Mouse (Mus musculus) limb, embryonic 11.5 days (tissue): ENCODE data around the gene Ptpn6. TPM values are rescaled to one million over a fixed set of nuclear protein-coding genes. Genes with fewer than 3 reads are reported as not detected.
A peak's percentile ranks its signal among the peaks of the same experiment; 100 is the strongest.

ENCODE experiments used
- ATAC-seq: fragments of 200-750 bp; cut with Nextera tagmentation; 2 replicates; pipeline ENCODE4 v1.8.0; 2017; ENCODE audit warnings: low read depth; ENCODE audit not compliant: insufficient number of reproducible peaks, low FRiP score, low TSS enrichment
- DNase-seq: peaks from one replicate; pipeline ENCODE4 v3.0.0-alpha.2; 2015; ENCODE audit warnings: low spot score
- H3K27ac ChIP-seq: fragments of 300-500 bp; sonication (generic); replicated peaks from 2 replicates; pipeline ENCODE4 v1.5.1; 2014; ENCODE audit warnings: low read depth, mild to moderate bottlenecking, low read length
- H3K27me3 ChIP-seq: fragments of 300-500 bp; sonication (generic); 2 replicates; pipeline ENCODE4 v1.6.1; 2014; ENCODE audit warnings: mild to moderate bottlenecking, low read length, mixed read lengths; ENCODE audit not compliant: control insufficient read depth, insufficient read depth
- H3K36me3 ChIP-seq: fragments of 300-500 bp; sonication (generic); 2 replicates; pipeline ENCODE4 v1.6.1; 2014; ENCODE audit warnings: mild to moderate bottlenecking, low read length, moderate library complexity, mixed read lengths; ENCODE audit not compliant: control insufficient read depth, insufficient read depth
- H3K4me1 ChIP-seq: fragments of 300-500 bp; sonication (generic); 2 replicates; pipeline ENCODE4 v1.6.1; 2014; ENCODE audit warnings: low read length, mixed read lengths; ENCODE audit not compliant: control insufficient read depth, insufficient read depth
- H3K4me2 ChIP-seq: fragments of 300-500 bp; sonication (generic); 2 replicates; pipeline ENCODE4 v1.6.1; 2014; ENCODE audit warnings: low read depth, mild to moderate bottlenecking, moderate library complexity; ENCODE audit not compliant: severe bottlenecking
- H3K4me3 ChIP-seq: fragments of 300-500 bp; sonication (generic); 2 replicates; pipeline ENCODE4 v1.5.1; 2014; ENCODE audit warnings: low read depth, low read length
- H3K9ac ChIP-seq: fragments of 300-500 bp; sonication (generic); 2 replicates; pipeline ENCODE4 v1.6.1; 2014; ENCODE audit warnings: mild to moderate bottlenecking, low read length
- H3K9me3 ChIP-seq: fragments of 300-500 bp; sonication (generic); 2 replicates; pipeline ENCODE4 v1.6.1; 2016; ENCODE audit warnings: low read length; ENCODE audit not compliant: control insufficient read depth
- WGBS: fragments of 180-500 bp; shearing (Covaris S2); extraction: QIAGEN DNeasy Blood & Tissue Kit; methylation state at CpG from one replicate; pipeline ENCODE4 v1.1.7; 2014; 5-methylcytosine and 5-hydroxymethylcytosine counted together
- polyA plus RNA-seq: library from polyadenylated mRNA; unstranded; fragments of >200 nt; fragmentation: Nextera tagmentation; extraction: Ambion mirVana; gene quantifications from 2 replicates; pipeline ENCODE4 v1.2.1, GENCODE M21; 2014

Ptpn6 gene
- polyA plus RNA-seq, 1 experiment from 2014 or later = 7.8 TPM

DNA sequence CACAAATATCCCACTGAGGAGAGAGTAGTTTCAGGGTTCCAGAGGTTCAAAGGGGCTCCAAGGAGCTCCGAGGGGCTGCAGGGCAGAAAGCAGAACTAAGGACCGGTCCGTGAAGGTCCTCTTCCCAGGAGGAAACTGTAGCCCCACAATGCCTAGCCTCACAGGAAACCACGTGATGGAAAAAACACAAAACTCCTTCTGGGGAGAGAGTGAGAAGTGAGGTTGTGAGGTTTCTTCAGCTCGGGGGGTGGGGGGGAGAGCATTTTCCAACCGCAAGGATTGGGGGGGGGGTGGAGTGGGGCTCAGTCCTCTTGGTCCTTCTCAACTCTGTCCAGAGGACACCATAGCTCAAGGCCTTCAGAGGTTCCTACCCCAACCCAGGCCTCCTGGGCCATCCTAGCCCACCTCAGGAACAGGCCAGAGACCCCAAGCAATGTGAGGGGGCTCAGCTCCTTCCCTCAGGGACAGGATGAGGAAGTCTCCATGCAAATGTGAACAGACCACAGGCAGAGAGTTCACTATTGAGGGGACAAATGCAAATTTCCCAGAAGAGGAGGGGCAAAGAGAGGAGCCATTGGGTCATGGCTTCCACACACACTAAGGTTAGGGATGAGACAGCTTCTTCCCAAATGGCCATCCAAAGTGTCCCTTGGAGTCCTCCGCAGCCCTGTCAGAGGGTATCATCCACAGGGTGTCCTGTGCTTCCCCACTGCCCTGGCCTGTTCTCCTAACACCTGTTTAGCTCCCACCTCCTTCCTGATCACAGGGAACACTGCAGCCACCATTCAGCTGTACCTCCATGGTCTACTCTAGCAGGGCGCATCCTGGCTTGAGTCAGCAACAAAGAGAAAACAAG lies 8.4 kb downstream of the Ptpn6 start:
- Histone ChIP-seq H3K27ac (no peak overlapping the region), H3K36me3 (no peaks in the 10 kb centered on the region), H3K27me3 (no peaks in the 10 kb centered on the region), H3K4me1 (peaks cover 9% of the 10 kb centered on the region), H3K9ac (no peak overlapping the region), H3K4me2 (no peak overlapping the region), H3K9me3 (no peaks in the 10 kb centered on the region), H3K4me3 (no peak overlapping the region)
- WGBS = 86% methylated on average over 8 of the region's 8 CpGs
- no peak for ATAC-seq
- no peak for DNase-seq

DNA sequence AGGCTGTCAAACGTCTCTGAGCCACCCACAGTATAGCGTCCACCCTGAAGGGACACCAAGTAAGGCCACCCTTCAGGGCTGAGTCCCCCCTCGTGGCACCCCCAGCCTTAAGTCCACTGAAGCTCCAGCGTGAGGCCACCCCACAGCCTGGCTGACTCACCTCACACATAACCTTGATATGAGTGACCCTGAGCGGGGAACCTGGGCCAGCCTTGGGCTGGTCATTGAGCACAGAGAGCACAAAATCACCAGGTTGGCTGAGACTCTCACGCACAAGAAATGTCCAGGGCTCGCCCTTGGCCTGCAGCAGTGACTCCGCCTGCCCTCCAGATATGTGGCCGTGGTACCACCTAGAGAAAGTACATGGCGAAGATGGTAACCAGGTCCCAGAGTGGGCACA lies 9.9 kb downstream of the Ptpn6 start:
- no peak for ATAC-seq
- WGBS = 88% methylated on average over 10 of the region's 10 CpGs

DNA sequence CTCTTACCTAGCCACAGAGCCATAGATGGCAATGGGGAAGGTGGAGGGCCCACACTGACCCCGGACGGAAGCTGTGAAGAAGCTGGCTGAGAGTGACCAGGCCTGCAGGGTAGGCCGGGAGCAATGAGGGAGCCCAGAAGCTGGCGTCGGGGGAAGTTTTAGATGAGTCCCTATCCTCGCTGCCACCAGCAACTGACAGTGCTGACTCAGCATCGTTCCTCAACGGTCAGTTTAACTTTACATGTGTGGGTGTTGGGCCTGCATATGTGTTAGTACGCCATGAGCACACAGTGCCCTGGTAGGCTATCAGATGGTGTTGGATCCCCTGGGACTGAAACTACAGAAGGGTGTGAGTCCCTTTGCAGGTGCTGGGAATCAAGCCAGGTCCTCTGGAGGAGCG lies 14.0 kb downstream of the Ptpn6 start:
- DNase-seq = no peak
- no peak for ATAC-seq
- Histone ChIP-seq H3K9ac (no peak overlapping the region), H3K4me1 (no peaks in the 10 kb centered on the region), H3K4me3 (no peak overlapping the region), H3K4me2 (no peak overlapping the region), H3K27ac (no peak overlapping the region), H3K9me3 (no peaks in the 10 kb centered on the region), H3K36me3 (no peaks in the 10 kb centered on the region), H3K27me3 (no peaks in the 10 kb centered on the region)
- WGBS = 90% methylated on average over 10 of the region's 10 CpGs

More for the DNA sequence above, 9.9 kb downstream of the Ptpn6 start:
- H3K4me2 ChIP-seq = no peak overlapping the region
- no peak overlapping the region for H3K27ac ChIP-seq
- no peak overlapping the region for H3K9ac ChIP-seq
- no peak for DNase-seq
- no peak overlapping the region for H3K4me3 ChIP-seq
- peaks cover 9% of the 10 kb centered on the region for H3K4me1 ChIP-seq
- no peaks in the 10 kb centered on the region for H3K9me3 ChIP-seq
- no peaks in the 10 kb centered on the region for H3K36me3 ChIP-seq
- no peaks in the 10 kb centered on the region for H3K27me3 ChIP-seq

DNA sequence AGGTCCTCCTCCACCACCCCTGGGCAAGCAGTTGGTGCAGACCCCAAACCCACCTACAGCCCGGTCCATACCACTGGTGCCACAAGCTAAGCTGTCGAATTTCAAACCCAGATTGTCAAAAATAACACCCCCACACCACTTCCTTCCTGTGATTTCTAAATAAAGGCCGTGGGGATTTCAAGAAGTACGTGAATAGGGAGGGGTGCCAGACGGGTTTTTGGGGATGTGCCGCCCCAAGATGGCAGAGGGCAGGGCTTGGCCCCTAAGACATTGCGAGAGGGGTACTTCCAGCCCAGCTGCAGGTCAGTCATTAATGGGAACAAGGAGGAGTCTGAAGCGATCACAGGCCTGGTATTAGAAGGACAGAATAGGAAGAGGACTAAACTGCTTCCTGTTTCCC lies 15.0 kb downstream of the Ptpn6 start:
- Histone ChIP-seq H3K27ac (no peak overlapping the region), H3K36me3 (no peaks in the 10 kb centered on the region), H3K27me3 (no peaks in the 10 kb centered on the region), H3K4me2 (no peak overlapping the region), H3K4me1 (no peaks in the 10 kb centered on the region), H3K9ac (no peak overlapping the region), H3K9me3 (no peaks in the 10 kb centered on the region), H3K4me3 (no peak overlapping the region)
- WGBS = 78% methylated on average over 8 of the region's 8 CpGs
- ATAC-seq (no peak), DNase-seq (no peak)

DNA sequence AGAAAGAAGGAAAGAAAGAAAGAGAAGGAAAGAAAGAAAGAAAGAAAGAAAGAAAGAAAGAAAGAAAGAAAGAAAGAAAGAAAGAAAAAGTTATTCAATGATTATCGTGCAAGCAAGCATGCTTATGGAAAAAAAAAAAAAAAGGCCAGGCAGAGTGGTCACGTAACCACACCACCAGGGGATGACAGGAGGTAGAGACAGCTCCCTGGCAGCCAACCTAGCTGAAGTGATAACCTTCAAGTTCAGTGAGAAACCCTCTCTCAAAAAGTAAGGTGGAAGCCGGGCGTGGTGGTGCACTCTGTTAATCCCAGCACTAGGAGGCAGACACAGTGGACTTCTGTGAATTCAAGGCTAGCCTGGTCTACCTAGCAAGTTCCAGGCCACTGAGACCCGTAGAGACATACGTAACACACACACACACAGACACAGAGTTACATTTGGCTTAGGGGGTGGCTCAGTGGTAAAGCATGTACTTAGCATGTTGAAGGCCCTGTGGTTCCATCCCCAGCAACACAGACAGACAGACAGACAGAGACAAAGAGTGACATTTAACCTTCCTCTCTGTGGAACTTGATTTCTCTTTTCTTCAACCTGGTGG lies 15.5 kb downstream of the Ptpn6 start:
- no peak overlapping the region for H3K9ac ChIP-seq
- H3K27ac ChIP-seq = no peak overlapping the region
- no peak overlapping the region for H3K4me3 ChIP-seq
- ATAC-seq (no peak), DNase-seq (no peak)
- no peaks in the 10 kb centered on the region for H3K9me3 ChIP-seq
- 92% methylated on average over 6 of the region's 6 CpGs for WGBS
- no peak overlapping the region for H3K4me2 ChIP-seq
- H3K4me1 ChIP-seq = no peaks in the 10 kb centered on the region
- H3K36me3 ChIP-seq = no peaks in the 10 kb centered on the region; the same call in 1 of the 2 replicates
- H3K27me3 ChIP-seq = no peaks in the 10 kb centered on the region

DNA sequence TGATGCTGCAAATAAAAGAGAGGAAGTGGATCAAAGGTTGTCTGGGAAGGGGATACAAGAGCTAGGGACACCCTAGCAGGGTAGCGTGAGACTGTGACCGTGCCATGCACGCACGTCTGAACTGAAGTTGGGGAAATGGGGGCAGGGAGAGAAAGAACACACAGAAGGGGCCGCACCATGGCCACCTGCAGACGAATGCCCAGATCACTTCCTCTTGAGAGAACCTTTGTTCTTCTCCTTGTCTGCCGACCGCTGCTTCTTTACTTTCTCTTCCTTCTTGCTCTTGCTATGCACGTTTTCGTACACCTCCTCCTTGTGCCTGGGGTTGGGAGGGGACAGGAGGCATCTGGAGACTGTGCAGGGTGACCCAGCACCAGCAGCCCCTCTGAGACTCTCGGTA lies 17.6 kb downstream of the Ptpn6 start:
- DNase-seq = no peak
- Histone ChIP-seq H3K27me3 (no peaks in the 10 kb centered on the region), H3K9ac (no peak overlapping the region), H3K36me3 (peaks cover 12% of the 10 kb centered on the region), H3K9me3 (no peaks in the 10 kb centered on the region), H3K4me1 (no peaks in the 10 kb centered on the region), H3K4me3 (no peak overlapping the region), H3K27ac (no peak overlapping the region), H3K4me2 (no peak overlapping the region)
- ATAC-seq = no peak
- 79% methylated on average over 11 of the region's 11 CpGs for WGBS

DNA sequence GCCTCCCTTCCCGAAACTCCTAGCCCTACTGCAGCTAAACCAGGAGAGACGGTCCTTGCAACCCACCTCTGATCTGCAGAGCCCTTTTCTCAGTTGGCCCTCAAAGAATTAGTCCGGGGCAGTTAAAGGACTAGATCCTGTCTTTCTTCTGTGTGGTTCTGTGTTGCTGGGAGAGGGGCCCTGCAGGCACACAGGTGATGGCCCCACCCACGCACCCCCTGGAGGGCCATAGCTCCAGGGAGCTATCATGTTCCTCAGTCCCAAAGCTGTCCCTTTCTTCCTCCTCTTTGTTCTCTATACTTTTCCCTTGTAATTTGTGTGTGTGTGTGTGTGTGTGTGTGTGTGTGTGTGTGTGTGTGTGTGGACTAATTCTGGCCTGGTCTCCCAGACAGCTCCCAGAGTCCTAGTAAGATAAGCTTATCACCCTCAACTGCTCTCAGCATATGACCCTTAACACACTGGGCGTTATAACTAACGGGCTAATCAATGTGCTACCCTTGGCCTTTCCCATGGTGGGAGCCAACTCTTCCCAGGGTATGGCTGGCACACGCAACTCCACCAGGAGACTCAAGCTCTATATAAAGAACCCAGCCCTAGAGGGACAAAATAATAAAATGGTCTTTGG lies 19.0 kb downstream of the Ptpn6 start:
- Histone ChIP-seq H3K4me3 (no peak overlapping the region), H3K4me1 (no peaks in the 10 kb centered on the region), H3K27ac (0 out of 2 replicates have a peak overlapping the region, but pooled peaks have one; percentile 42), H3K36me3 (peaks cover 23% of the 10 kb centered on the region), H3K9ac (peak overlapping the region; percentile 13; the same call in 1 of the 2 replicates), H3K9me3 (no peaks in the 10 kb centered on the region), H3K27me3 (no peaks in the 10 kb centered on the region), H3K4me2 (no peak overlapping the region; the same call in 1 of the 2 replicates)
- 65% methylated on average over 7 of the region's 7 CpGs for WGBS
- ATAC-seq = no peak
- DNase-seq = no peak

DNA sequence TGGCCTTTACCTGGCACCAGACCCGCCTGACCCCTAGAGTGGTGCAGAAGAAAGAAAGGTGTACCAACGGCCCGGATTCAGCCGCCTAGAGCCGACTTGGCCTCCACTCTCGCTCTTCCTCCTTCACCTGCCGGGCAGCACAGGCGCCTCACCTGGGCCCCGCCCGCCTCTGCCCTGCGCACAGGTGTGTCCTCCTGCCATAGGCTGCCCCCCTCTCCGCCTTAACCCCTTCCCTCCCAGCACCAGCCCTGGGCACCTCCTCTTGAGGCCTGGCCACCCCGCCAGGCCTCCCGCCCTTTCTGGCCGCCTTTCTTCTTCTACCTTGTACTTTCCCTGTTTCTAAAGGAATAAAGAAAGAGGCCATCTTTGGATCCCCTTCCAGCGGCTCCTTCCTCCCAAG lies 19.8 kb downstream of the Ptpn6 start:
- Histone ChIP-seq H3K36me3 (peaks cover 23% of the 10 kb centered on the region), H3K27me3 (no peaks in the 10 kb centered on the region), H3K9me3 (no peaks in the 10 kb centered on the region), H3K4me1 (no peaks in the 10 kb centered on the region), H3K9ac (no peak overlapping the region), H3K27ac (0 out of 2 replicates have a peak overlapping the region, but pooled peaks have one; percentile 42), H3K4me3 (no peak overlapping the region), H3K4me2 (no peak overlapping the region)
- 62% methylated on average over 14 of the region's 16 CpGs for WGBS
- ATAC-seq = 0 out of 2 replicates have a peak, but pooled peaks have one; percentile 15
- DNase-seq = no peak
